Mouse (Mus musculus): ENCODE results near the gene Hlcs. TPM values are rescaled to one million over a fixed set of nuclear protein-coding genes. Genes with fewer than 3 reads are reported as not detected.

Hlcs gene
- polyA plus RNA-seq, 1 experiment = 3.5 TPM

DNA sequence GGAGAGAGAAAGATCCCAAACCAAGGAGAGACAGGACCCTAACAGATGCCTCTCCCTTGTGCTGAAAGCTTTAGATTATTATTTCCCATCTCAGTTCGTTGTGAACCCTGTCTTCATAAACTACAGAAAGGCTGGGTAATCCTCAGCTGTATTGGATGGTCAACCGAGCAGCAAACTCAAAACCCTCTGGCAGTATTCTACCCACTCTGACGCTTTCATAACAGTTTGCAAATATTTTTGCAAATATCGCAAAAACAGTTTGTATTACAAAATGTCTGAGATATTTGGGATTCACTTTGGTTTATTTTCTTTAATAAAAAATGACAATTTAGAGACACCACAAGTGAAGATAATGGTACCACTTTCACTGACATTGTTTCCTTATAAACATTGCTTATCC lies 1.4 kb downstream of the Hlcs start:
- Histone ChIP-seq H3K4me1 (ENCODE audit: control insufficient read depth, insufficient read depth, low read length) (peaks cover 8% of the 10 kb centered on the region), H3K27ac (ENCODE audit: control insufficient read depth, insufficient read depth, low read depth, low read length) (no peak overlapping the region), H3K4me3 (ENCODE audit: control insufficient read depth, low read depth, low read length) (no peak overlapping the region), H3K36me3 (ENCODE audit: control insufficient read depth, insufficient read depth, low read length) (no peaks in the 10 kb centered on the region), H3K27me3 (ENCODE audit: control insufficient read depth, insufficient read depth, low read length) (no peaks in the 10 kb centered on the region)
- TF ChIP-seq CTCF (IDR thresholded peaks at IDR 0.05; ENCODE audit: control insufficient read depth, insufficient read depth, insufficient replicate concordance, low read depth, low read length) = no peak
- TF ChIP-seq POLR2A (IDR thresholded peaks at IDR 0.05; ENCODE audit: control insufficient read depth, low read depth, low read length) = no peak

DNA sequence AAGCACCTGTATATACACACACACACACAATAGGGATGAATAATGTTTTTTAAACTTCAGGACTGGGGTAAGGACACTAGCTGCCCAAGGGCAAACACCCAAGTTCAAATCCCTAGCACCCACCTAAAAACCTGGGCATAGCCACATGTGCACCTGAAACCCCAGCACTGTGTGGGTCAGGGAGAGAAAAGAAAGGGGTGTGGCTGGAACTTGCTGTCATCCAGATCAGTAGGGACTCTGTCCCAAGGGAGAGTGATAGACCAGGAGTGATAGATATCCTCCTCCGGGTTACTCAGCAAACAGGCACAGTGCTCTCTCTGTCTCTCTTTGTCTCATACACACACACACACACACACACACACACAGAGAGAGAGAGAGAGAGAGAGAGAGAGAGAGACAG lies 2.0 kb downstream of the Hlcs start:
- Histone ChIP-seq H3K4me1 (ENCODE audit: control insufficient read depth, insufficient read depth, low read length) (peaks cover 8% of the 10 kb centered on the region), H3K27me3 (ENCODE audit: control insufficient read depth, insufficient read depth, low read length) (no peaks in the 10 kb centered on the region), H3K4me3 (ENCODE audit: control insufficient read depth, low read depth, low read length) (no peak overlapping the region), H3K27ac (ENCODE audit: control insufficient read depth, insufficient read depth, low read depth, low read length) (no peak overlapping the region), H3K36me3 (ENCODE audit: control insufficient read depth, insufficient read depth, low read length) (no peaks in the 10 kb centered on the region)
- TF ChIP-seq POLR2A (IDR thresholded peaks at IDR 0.05; ENCODE audit: control insufficient read depth, low read depth, low read length) (no peak), CTCF (IDR thresholded peaks at IDR 0.05; ENCODE audit: control insufficient read depth, insufficient read depth, insufficient replicate concordance, low read depth, low read length) (no peak)

DNA sequence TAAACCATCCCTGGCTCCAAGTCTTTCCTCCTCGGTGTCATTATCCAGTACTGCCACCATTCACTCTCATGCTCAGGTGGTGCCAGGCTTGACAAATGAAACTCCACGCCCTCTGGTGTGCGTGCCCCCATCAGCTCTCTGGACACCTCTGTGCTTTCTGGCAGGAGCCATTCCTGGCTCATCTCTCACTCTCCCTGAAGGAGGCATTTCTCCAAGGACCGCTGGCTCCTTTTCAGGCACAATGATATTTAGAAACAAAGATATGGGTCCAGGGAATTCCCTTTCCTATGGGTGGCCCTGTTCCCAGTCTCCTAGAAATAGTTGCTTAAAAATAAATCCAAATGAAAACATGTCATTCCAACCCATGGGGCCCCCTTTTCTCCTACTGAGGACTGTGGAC lies 4.3 kb downstream of the Hlcs start:
- H3K27ac ChIP-seq (ENCODE audit: control insufficient read depth, insufficient read depth, low read depth, low read length) = no peak overlapping the region
- no peaks in the 10 kb centered on the region for H3K36me3 ChIP-seq (ENCODE audit: control insufficient read depth, insufficient read depth, low read length)
- no peaks in the 10 kb centered on the region for H3K27me3 ChIP-seq (ENCODE audit: control insufficient read depth, insufficient read depth, low read length)
- H3K4me3 ChIP-seq (ENCODE audit: control insufficient read depth, low read depth, low read length) = no peak overlapping the region
- TF ChIP-seq POLR2A (IDR thresholded peaks at IDR 0.05; ENCODE audit: control insufficient read depth, low read depth, low read length) (no peak), CTCF (IDR thresholded peaks at IDR 0.05; ENCODE audit: control insufficient read depth, insufficient read depth, insufficient replicate concordance, low read depth, low read length) (no peak)
- peaks cover 8% of the 10 kb centered on the region for H3K4me1 ChIP-seq (ENCODE audit: control insufficient read depth, insufficient read depth, low read length)

DNA sequence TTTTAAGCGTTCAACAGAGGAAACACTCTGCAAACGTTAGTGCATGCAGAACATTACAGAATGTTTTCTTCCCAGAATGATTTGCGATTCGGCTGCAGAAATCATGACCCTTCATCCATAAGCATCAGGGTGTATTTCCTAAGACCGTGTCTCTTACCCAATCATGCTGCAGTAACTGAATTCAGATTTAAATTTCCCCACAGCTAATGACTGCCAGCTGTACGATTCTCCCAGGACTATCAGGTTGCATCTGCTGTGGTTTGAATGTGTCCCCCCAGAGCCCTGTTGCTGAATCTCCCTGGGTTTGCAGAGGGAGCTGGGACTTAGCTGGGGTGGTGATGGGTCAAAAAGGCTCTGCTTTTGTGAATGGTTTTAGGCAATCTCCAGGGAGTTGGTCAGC lies 5.4 kb downstream of the Hlcs start:
- H3K36me3 ChIP-seq (ENCODE audit: control insufficient read depth, insufficient read depth, low read length) = no peaks in the 10 kb centered on the region
- no peak for TF ChIP-seq POLR2A (IDR thresholded peaks at IDR 0.05; ENCODE audit: control insufficient read depth, low read depth, low read length)
- TF ChIP-seq CTCF (IDR thresholded peaks at IDR 0.05; ENCODE audit: control insufficient read depth, insufficient read depth, insufficient replicate concordance, low read depth, low read length) = no peak
- H3K27me3 ChIP-seq (ENCODE audit: control insufficient read depth, insufficient read depth, low read length) = no peaks in the 10 kb centered on the region
- peaks cover 5% of the 10 kb centered on the region for H3K4me1 ChIP-seq (ENCODE audit: control insufficient read depth, insufficient read depth, low read length)
- no peak overlapping the region for H3K27ac ChIP-seq (ENCODE audit: control insufficient read depth, insufficient read depth, low read depth, low read length)
- H3K4me3 ChIP-seq (ENCODE audit: control insufficient read depth, low read depth, low read length) = no peak overlapping the region

DNA sequence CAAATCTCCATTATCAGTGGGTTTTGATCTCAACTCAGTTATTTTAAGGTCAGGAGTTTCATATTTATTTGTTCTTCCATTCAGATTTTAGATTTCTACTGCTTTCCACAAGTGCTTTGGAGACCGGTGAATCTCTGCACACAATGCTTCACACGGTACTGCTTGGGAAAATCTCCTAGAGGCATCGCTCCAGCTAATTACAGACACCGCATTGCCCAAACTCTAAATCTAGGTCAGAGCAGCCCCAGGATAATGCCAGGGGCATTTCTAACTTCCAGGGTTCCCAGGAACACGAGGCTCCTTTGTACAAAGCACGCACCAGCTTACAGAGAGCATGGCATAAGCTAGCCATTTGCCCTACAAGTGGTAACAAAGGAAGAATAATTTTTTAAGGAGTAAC lies 5.8 kb downstream of the Hlcs start:
- Histone ChIP-seq H3K4me1 (ENCODE audit: control insufficient read depth, insufficient read depth, low read length) (peaks cover 6% of the 10 kb centered on the region), H3K27me3 (ENCODE audit: control insufficient read depth, insufficient read depth, low read length) (no peaks in the 10 kb centered on the region), H3K36me3 (ENCODE audit: control insufficient read depth, insufficient read depth, low read length) (no peaks in the 10 kb centered on the region), H3K27ac (ENCODE audit: control insufficient read depth, insufficient read depth, low read depth, low read length) (no peak overlapping the region), H3K4me3 (ENCODE audit: control insufficient read depth, low read depth, low read length) (no peak overlapping the region)
- no peak for TF ChIP-seq POLR2A (IDR thresholded peaks at IDR 0.05; ENCODE audit: control insufficient read depth, low read depth, low read length)
- TF ChIP-seq CTCF (IDR thresholded peaks at IDR 0.05; ENCODE audit: control insufficient read depth, insufficient read depth, insufficient replicate concordance, low read depth, low read length) = no peak

DNA sequence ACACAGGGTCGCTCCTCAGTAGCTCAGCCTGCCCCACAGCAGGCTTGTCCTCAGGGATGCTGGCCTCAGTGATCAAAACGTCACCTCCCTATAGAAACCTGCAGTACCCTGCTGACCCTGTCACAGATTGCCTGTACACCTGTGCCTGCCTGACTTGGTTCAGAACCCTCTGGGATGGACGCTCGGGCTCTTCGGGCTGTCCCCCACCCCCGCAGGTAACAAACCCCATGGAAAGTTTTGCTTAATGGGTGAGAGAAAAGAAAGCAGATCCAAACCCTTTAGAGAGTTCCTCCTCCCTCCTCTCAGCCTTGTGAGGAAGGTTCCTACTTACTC lies 10.2 kb downstream of the Hlcs start:
- Histone ChIP-seq H3K4me1 (ENCODE audit: control insufficient read depth, insufficient read depth, low read length) (peaks cover 5% of the 10 kb centered on the region), H3K4me3 (ENCODE audit: control insufficient read depth, low read depth, low read length) (peak overlapping the region; percentile 43), H3K27ac (ENCODE audit: control insufficient read depth, insufficient read depth, low read depth, low read length) (no peak overlapping the region), H3K27me3 (ENCODE audit: control insufficient read depth, insufficient read depth, low read length) (no peaks in the 10 kb centered on the region), H3K36me3 (ENCODE audit: control insufficient read depth, insufficient read depth, low read length) (no peaks in the 10 kb centered on the region)
- TF ChIP-seq CTCF (IDR thresholded peaks at IDR 0.05; ENCODE audit: control insufficient read depth, insufficient read depth, insufficient replicate concordance, low read depth, low read length) = no peak
- TF ChIP-seq POLR2A (IDR thresholded peaks at IDR 0.05; ENCODE audit: control insufficient read depth, low read depth, low read length) = no peak

DNA sequence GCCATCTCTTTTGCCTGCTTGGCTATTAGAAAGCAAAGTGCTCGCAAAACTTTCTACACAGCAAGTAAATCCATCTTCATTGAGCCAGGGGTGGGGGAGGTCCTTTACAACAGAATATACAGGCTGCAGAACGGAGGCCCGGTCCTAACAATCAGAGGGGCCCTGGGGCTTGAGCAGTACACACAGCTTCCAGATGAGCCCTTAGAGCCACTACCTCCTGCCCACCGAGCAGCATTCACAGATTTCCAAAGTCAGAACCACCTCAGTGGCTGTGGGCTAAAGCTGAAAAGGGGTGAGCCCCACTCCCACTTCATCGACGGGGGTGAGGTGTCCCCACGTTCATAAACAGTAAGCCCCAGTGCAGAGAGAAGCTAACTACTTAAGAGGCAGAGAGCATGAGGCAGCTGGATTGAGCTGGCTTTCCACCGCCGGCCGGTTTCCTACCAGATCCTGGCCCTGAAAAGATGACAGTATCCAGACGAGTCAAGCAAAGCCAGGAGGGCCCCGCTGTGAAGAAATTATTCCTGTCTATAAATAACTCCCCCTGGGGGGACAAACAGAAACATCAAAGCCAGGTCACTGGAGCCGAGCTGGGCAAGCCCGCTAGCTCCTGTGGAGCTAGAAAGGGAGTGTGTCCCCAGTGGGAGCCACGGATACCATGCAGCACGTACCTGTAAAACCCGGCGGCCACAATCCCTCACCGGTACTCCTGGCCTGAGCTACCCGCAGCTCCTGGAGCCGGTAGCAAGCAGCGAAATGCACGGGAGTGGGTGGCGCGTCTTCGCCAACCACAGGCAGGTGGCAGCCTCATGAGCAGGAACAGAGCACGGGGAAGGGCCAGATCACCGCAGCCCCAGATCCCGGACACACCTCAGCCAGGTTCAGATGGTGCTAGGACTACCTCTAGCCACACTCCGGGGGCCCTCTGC lies 10.8 kb downstream of the Hlcs start:
- Histone ChIP-seq H3K4me3 (ENCODE audit: control insufficient read depth, low read depth, low read length) (peak overlapping the region; percentile 43), H3K27ac (ENCODE audit: control insufficient read depth, insufficient read depth, low read depth, low read length) (no peak overlapping the region), H3K4me1 (ENCODE audit: control insufficient read depth, insufficient read depth, low read length) (peaks cover 5% of the 10 kb centered on the region), H3K36me3 (ENCODE audit: control insufficient read depth, insufficient read depth, low read length) (no peaks in the 10 kb centered on the region), H3K27me3 (ENCODE audit: control insufficient read depth, insufficient read depth, low read length) (no peaks in the 10 kb centered on the region)
- no peak for TF ChIP-seq CTCF (IDR thresholded peaks at IDR 0.05; ENCODE audit: control insufficient read depth, insufficient read depth, insufficient replicate concordance, low read depth, low read length)
- TF ChIP-seq POLR2A (IDR thresholded peaks at IDR 0.05; ENCODE audit: control insufficient read depth, low read depth, low read length) = no peak
